15 mouse cellular contexts compared by ENCODE assay signal in the genomic region with DNA sequence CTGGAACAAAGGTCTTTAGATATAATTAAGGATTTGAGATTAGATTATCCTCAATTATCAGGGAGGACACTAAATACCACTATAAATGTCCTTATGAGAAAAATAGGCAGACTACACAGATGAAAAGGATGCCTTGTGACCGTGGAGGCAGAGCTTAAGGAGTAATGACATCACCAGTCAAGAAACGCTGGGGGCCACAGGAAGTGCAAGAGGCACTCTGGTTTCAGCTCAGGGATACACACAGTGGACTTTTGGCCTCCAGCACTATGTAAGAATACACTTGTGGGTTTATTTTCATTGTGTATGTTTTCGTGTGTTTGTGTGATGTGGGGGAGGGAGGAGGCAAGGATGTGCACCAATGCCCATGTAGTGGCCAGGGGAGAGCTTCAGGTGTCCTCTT. TPM values are rescaled to one million over a fixed set of nuclear protein-coding genes. Genes with fewer than 3 reads are reported as not detected.
"Had no signal": no experiment of that assay in that cellular context is flagged by ENCODE, and none has a peak within 500 bp of the region (broad histone marks: within the 10 kb centered on the region; RNA-seq: fewer than 3 reads in every experiment).

No protein-coding gene starts in this region.

- H3K9ac ChIP-seq: liver, embryonic 12.5 days; lung, embryonic 15.5 days; neural tube, embryonic 13.5 days had no signal

- H3K27ac ChIP-seq: kidney, postnatal 0 days; liver, embryonic 12.5 days; lung, embryonic 15.5 days; neural tube, embryonic 13.5 days had no signal

- H3K4me2 ChIP-seq: liver, embryonic 12.5 days; lung, embryonic 15.5 days; midbrain, embryonic 11.5 days; neural tube, embryonic 13.5 days had no signal

- H3K4me3 ChIP-seq: liver, embryonic 12.5 days; lung, embryonic 15.5 days; neural tube, embryonic 13.5 days had no signal

- H3K4me1 ChIP-seq: liver, embryonic 12.5 days had no signal

- H3K36me3 ChIP-seq: liver, embryonic 12.5 days; lung, embryonic 15.5 days; neural tube, embryonic 13.5 days had no signal

- ATAC-seq: liver, embryonic 12.5 days; midbrain, embryonic 16.5 days had no signal

- H3K9me3 ChIP-seq: liver, embryonic 12.5 days; lung, embryonic 15.5 days; neural tube, embryonic 13.5 days had no signal

- DNase-seq: kidney, adult 2 months; kidney, postnatal 36 days; left cerebral cortex, postnatal 4 days; lung, postnatal 14 days; right cerebral cortex, postnatal 14 days; thymus, adult 18-20 months; thymus, postnatal 14 days had no signal

RNA-seq across cellular contexts. Expression of gene Ovol2, which starts 5.3 kb away (rescaled TPM):
- polyA plus RNA-seq: liver, embryonic 12.5 days; liver, embryonic 16.5 days; midbrain, embryonic 16.5 days had no signal

RNA-seq across cellular contexts. Expression of gene Pet117, which starts 31.6 kb away (rescaled TPM):
- polyA plus RNA-seq: kidney, adult 2 months; limb, embryonic 14.5 days; liver, embryonic 12.5 days; midbrain, embryonic 11.5 days had no signal
